Mouse (Mus musculus) bone marrow macrophage, adult 2 months (primary cell): ENCODE data around the gene Cfap43.

Experiments used
- CTCF ChIP-seq: IDR thresholded peaks from 2 replicates; pipeline ENCODE4 v1.5.1; 2012; ENCODE audit warnings: low read depth, mild to moderate bottlenecking, low read length, moderate library complexity
- POLR2A ChIP-seq: IDR thresholded peaks from 2 replicates; pipeline ENCODE4 v1.6.1; 2012; ENCODE audit warnings: mild to moderate bottlenecking, low read depth, low read length, borderline replicate concordance

GRCm38 (mm10) chr19:47796699-47797098 is 122.4 kb downstream of the Cfap43 start:
- TF ChIP-seq POLR2A (no peak), CTCF (no peak)
